Mouse (Mus musculus) C2C12 (cell line): ENCODE results near the gene Tmem145.
"Not testable (repeated sequence)": the region's sequence is repeated elsewhere in the genome, so short reads cannot be mapped to it uniquely, and the experiment has no call there.

ENCODE experiments used
- CEBPB ChIP-seq: IDR thresholded peaks from one replicate; pipeline ENCODE4 v1.6.1; 2011; ENCODE audit warnings: low read depth, mild to moderate bottlenecking, control low read depth, moderate library complexity
- CTCF ChIP-seq: IDR thresholded peaks from one replicate; pipeline ENCODE4 v1.5.1; 2011; ENCODE audit not compliant: control insufficient read depth, insufficient read depth, insufficient read length
- MAX ChIP-seq: IDR thresholded peaks from one replicate; pipeline ENCODE4 v1.6.1; 2011; ENCODE audit warnings: mild to moderate bottlenecking, control low read depth
- MYOD1 ChIP-seq: IDR thresholded peaks from one replicate; pipeline ENCODE4 v1.6.1; 2011; ENCODE audit warnings: low read depth; ENCODE audit not compliant: control insufficient read depth, insufficient read length
- USF1 ChIP-seq: IDR thresholded peaks from one replicate; pipeline ENCODE4 v1.6.1; 2011; ENCODE audit warnings: low read depth, mild to moderate bottlenecking, control low read depth, moderate library complexity

- not testable (repeated sequence) for TF ChIP-seq CTCF, MAX, MYOD1, CEBPB, USF1
These were observed 40.2 kb upstream of the Tmem145 start for GRCm38 (mm10) chr7:25265743-25266142.
